Mouse (Mus musculus): ENCODE results near the gene Trim72. TPM values are rescaled to one million over a fixed set of nuclear protein-coding genes. Genes with fewer than 3 reads are reported as not detected.

Gene Trim72
- total RNA-seq, 2 experiments from 2014 or later = 200 to 226 TPM

GRCm38 (mm10) chr7:128045640-128046039 is 41.9 kb downstream of the Trim72 start:
- no peak for DNase-seq
- intact Hi-C loops (cut with DNase I) = no loop called here

GRCm38 (mm10) chr7:128048819-128049218 is 45.1 kb downstream of the Trim72 start:
- intact Hi-C loops (cut with DNase I) = no loop called here
- no peak for DNase-seq

GRCm38 (mm10) chr7:128049254-128049653 is 45.5 kb downstream of the Trim72 start:
- intact Hi-C loops (cut with DNase I) = no loop called here
- DNase-seq = no peak

GRCm38 (mm10) chr7:128050739-128051138 is 47.0 kb downstream of the Trim72 start:
- intact Hi-C loops (cut with DNase I) = no loop called here
- DNase-seq = no peak

- DNase-seq = no peak
- intact Hi-C loops (cut with DNase I) = no loop called here
Observed at GRCm38 (mm10) chr7:128053061-128053460, 49.3 kb downstream of the Trim72 start.

- intact Hi-C loops (cut with DNase I) = no loop called here
- no peak for DNase-seq
Observed at GRCm38 (mm10) chr7:128056917-128057444, 53.2 kb downstream of the Trim72 start.

- DNase-seq = no peak
- intact Hi-C loops (cut with DNase I) = no loop called here
Observed at GRCm38 (mm10) chr7:128057860-128058259, 54.1 kb downstream of the Trim72 start.

- intact Hi-C loops (cut with DNase I) = no loop called here
- no peak for DNase-seq
Observed at GRCm38 (mm10) chr7:128058576-128058975, 54.8 kb downstream of the Trim72 start.

GRCm38 (mm10) chr7:128059091-128059490 is 55.3 kb downstream of the Trim72 start:
- intact Hi-C loops (cut with DNase I) = no loop called here
- DNase-seq = no peak

Other genes starting within 250 kb of the Trim72 start
- 1 to 10 TPM; 8.4 to 9.2 TPM for gene Orai3, start 234.1 kb upstream of the Trim72 start, total RNA-seq (2021)
- 10 to 100 TPM; 13.0 to 21.3 TPM for gene Setd1a, start 227.3 kb upstream of the Trim72 start, total RNA-seq (2021)
- gene Gm49388, start 218.3 kb upstream of the Trim72 start, total RNA-seq (2021) = 1 to 10 TPM in 1 of 2 experiments, under 1 TPM in 1; 0.31 to 2.1 TPM
- 1 to 10 TPM; 5.5 to 5.6 TPM for gene Hsd3b7, start 203.3 kb upstream of the Trim72 start, total RNA-seq (2021)
- 10 to 100 TPM; 43.0 to 47.4 TPM for gene Stx4a, start 179.7 kb upstream of the Trim72 start, total RNA-seq (2021)
- gene Stx1b, start 179.4 kb upstream of the Trim72 start, total RNA-seq (2021) = 1 to 10 TPM in 1 of 2 experiments, under 1 TPM in 1; 0.64 to 1.1 TPM
- 10 to 100 TPM; 10.4 to 12.7 TPM for gene Zfp646, start 127.7 kb upstream of the Trim72 start, total RNA-seq (2021)
- 1 to 10 TPM; 2.4 to 3.6 TPM for gene Zfp668, start 127.1 kb upstream of the Trim72 start, total RNA-seq (2021)
- gene Prss53, start 113.0 kb upstream of the Trim72 start, total RNA-seq (2021) = 1 to 10 TPM; 1.5 to 1.7 TPM
- not detected for gene Gm21974, start 108.5 kb upstream of the Trim72 start, total RNA-seq (2021)
- gene Vkorc1, start 108.3 kb upstream of the Trim72 start, total RNA-seq (2021) = 10 to 100 TPM; 10.6 to 12.2 TPM
- gene Bckdk, start 99.9 kb upstream of the Trim72 start, total RNA-seq (2021) = 100 to 1,000 TPM; 155 TPM
- 10 to 100 TPM; 20.7 to 20.9 TPM for gene Kat8, start 91.4 kb upstream of the Trim72 start, total RNA-seq (2021)
- gene Prss8, start 73.8 kb upstream of the Trim72 start, total RNA-seq (2021) = not detected
- 1 to 10 TPM; 6.5 to 7.2 TPM for gene Prss36, start 57.2 kb upstream of the Trim72 start, total RNA-seq (2021)
- gene Fus, start 36.5 kb upstream of the Trim72 start, total RNA-seq (2021) = 10 to 100 TPM; 60.9 to 92.2 TPM
- gene Pycard, start 10.1 kb upstream of the Trim72 start, total RNA-seq (2021) = 1 to 10 TPM; 1.2 to 1.6 TPM
- gene Itgam, start 58.7 kb downstream of the Trim72 start, total RNA-seq (2021) = 1 to 10 TPM; 1.6 TPM
- under 1 TPM in 1 of 2 experiments, not detected in 1; 0.05 TPM for gene Gm49368, start 58.7 kb downstream of the Trim72 start, total RNA-seq (2021)
- under 1 TPM; 0.15 to 0.67 TPM for gene Itgax, start 125.6 kb downstream of the Trim72 start, total RNA-seq (2021)
- gene Itgad, start 150.4 kb downstream of the Trim72 start, total RNA-seq (2021) = not detected
- 1,000 to 10,000 TPM; 1,297 to 1,662 TPM for gene Cox6a2, start 202.4 kb downstream of the Trim72 start, total RNA-seq (2021)
- 1 to 10 TPM; 8.0 to 8.5 TPM for gene Armc5, start 233.4 kb downstream of the Trim72 start, total RNA-seq (2021)
- gene 9130023H24Rik, start 234.1 kb downstream of the Trim72 start, total RNA-seq (2021) = 1 to 10 TPM; 1.4 to 1.7 TPM
- 1 to 10 TPM; 5.3 to 6.1 TPM for gene Tgfb1i1, start 242.9 kb downstream of the Trim72 start, total RNA-seq (2021)

All from gastrocnemius, postnatal 36 days (tissue).